Mouse (Mus musculus): ENCODE data around the gene Ahdc1. TPM values are rescaled to one million over a fixed set of nuclear protein-coding genes. Genes with fewer than 3 reads are reported as not detected.

Ahdc1 gene
- polyA plus RNA-seq, 1 experiment = 23.7 TPM

DNA sequence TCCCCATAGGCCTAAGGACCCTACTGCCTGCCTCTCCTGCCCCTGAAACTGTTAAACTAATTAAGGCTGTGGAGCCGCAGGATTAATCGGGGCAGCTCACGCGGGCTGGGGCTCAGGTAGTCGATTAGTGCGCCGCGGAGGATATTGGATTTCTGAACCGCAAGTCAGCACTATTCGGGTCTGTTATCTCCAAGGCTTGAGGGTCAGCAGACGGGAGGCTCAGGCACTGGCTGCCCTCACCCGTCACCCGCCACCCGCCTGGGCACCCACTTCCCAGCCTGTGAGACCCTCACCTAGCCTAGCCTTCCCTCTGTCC lies 40.4 kb downstream of the Ahdc1 start:
- H3K27me3 ChIP-seq (ENCODE audit: control insufficient read depth, insufficient read depth, low read length) = no peaks in the 10 kb centered on the region
- H3K4me3 ChIP-seq (ENCODE audit: low read depth, low read length) = no peak overlapping the region
- H3K27ac ChIP-seq (ENCODE audit: insufficient read depth, low read depth, low read length) = no peak overlapping the region
- peaks cover 46% of the 10 kb centered on the region for H3K4me1 ChIP-seq (ENCODE audit: control insufficient read depth, insufficient read depth, insufficient read length, low read length)
- no peak for TF ChIP-seq POLR2A (IDR thresholded peaks at IDR 0.05; ENCODE audit: low read depth, low read length)
- no peak for TF ChIP-seq CTCF (IDR thresholded peaks at IDR 0.05; ENCODE audit: extremely low read depth, insufficient read length, insufficient replicate concordance, low read depth, low read length)
- H3K36me3 ChIP-seq (ENCODE audit: control insufficient read depth, insufficient read depth, low read length) = no peaks in the 10 kb centered on the region
- 83% methylated on average over 14 of the region's 14 CpGs for WGBS

DNA sequence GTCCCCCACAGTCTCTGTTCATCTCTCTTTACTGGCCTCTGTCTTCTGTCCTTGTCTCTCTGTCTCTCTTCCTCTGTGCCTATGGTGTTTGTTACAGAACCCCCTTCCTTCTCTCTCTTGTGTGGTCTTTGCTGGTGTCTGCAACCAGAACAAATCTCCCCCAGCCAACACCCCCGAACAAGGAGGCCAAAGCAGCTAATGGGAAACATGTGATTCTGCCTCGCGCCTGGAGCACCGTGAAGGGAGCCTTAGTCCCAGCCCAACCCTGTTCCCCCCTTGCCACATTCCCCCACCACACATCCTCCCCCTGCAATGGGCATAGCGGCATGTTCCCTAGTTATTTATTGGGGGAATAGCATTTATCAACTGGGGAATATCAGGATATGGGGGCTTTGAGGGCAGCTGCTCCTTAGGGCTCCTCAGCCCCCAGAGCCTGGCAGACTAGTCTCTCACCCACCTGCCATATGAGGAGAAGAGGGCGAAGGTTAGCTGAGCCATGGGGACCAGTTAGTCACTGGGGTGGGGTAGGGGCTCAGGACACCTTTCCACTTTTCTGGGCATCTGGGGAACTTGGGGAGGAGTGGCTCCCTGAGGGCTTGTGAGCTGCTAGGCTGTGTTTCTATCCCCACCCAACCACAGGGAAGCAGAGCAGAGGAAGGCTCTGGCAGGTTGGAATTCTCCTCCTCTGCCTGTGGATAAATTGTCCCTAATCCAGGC lies 41.1 kb downstream of the Ahdc1 start:
- Histone ChIP-seq H3K27me3 (ENCODE audit: control insufficient read depth, insufficient read depth, low read length) (no peaks in the 10 kb centered on the region), H3K4me3 (ENCODE audit: low read depth, low read length) (no peak overlapping the region), H3K4me1 (ENCODE audit: control insufficient read depth, insufficient read depth, insufficient read length, low read length) (peaks cover 41% of the 10 kb centered on the region), H3K36me3 (ENCODE audit: control insufficient read depth, insufficient read depth, low read length) (no peaks in the 10 kb centered on the region), H3K27ac (ENCODE audit: insufficient read depth, low read depth, low read length) (no peak overlapping the region)
- 60% methylated on average over 6 of the region's 6 CpGs for WGBS
- TF ChIP-seq POLR2A (IDR thresholded peaks at IDR 0.05; ENCODE audit: low read depth, low read length) = no peak
- no peak for TF ChIP-seq CTCF (IDR thresholded peaks at IDR 0.05; ENCODE audit: extremely low read depth, insufficient read length, insufficient replicate concordance, low read depth, low read length)

DNA sequence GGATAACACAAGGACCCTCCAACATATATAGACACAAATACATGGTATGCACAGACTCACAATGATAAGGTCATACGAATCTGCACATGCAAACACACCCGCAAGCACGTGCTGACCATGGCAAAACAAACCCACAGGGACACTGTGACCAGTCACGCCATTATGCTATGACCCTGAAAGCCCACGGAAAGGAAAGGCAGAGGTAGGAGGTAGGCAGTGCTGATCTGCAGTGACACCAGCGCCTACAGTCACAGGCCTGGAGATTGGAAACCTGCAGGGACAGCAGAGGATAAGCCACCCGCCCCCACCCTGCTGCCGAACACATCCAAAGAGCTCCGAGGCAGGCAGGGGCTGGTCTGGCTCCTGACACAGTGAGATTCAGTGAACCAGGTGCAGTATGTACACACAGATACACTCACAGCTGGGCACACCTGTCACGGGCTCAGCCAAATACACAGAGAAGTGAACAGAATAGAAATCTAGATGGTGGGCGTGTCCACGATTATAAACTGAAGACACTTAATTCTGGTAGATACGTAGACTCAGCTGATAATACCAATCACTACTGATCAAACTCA lies 42.0 kb downstream of the Ahdc1 start:
- Histone ChIP-seq H3K4me3 (ENCODE audit: low read depth, low read length) (no peak overlapping the region), H3K36me3 (ENCODE audit: control insufficient read depth, insufficient read depth, low read length) (no peaks in the 10 kb centered on the region), H3K27me3 (ENCODE audit: control insufficient read depth, insufficient read depth, low read length) (no peaks in the 10 kb centered on the region), H3K27ac (ENCODE audit: insufficient read depth, low read depth, low read length) (no peak overlapping the region), H3K4me1 (ENCODE audit: control insufficient read depth, insufficient read depth, insufficient read length, low read length) (peaks cover 40% of the 10 kb centered on the region)
- TF ChIP-seq CTCF (IDR thresholded peaks at IDR 0.05; ENCODE audit: extremely low read depth, insufficient read length, insufficient replicate concordance, low read depth, low read length) = no peak
- no peak for TF ChIP-seq POLR2A (IDR thresholded peaks at IDR 0.05; ENCODE audit: low read depth, low read length)
- 41% methylated on average over 13 of the region's 13 CpGs for WGBS

- peaks cover 49% of the 10 kb centered on the region for H3K4me1 ChIP-seq (ENCODE audit: control insufficient read depth, insufficient read depth, insufficient read length, low read length)
- TF ChIP-seq POLR2A (IDR thresholded peaks at IDR 0.05; ENCODE audit: low read depth, low read length) (no peak), CTCF (IDR thresholded peaks at IDR 0.05; ENCODE audit: extremely low read depth, insufficient read length, insufficient replicate concordance, low read depth, low read length) (no peak)
- H3K36me3 ChIP-seq (ENCODE audit: control insufficient read depth, insufficient read depth, low read length) = no peaks in the 10 kb centered on the region
- 79% methylated on average over 6 of the region's 6 CpGs for WGBS
- 0 out of 2 replicates have a peak overlapping the region, but pooled peaks have one; percentile 96 for H3K27ac ChIP-seq (ENCODE audit: insufficient read depth, low read depth, low read length)
- no peaks in the 10 kb centered on the region for H3K27me3 ChIP-seq (ENCODE audit: control insufficient read depth, insufficient read depth, low read length)
- no peak overlapping the region for H3K4me3 ChIP-seq (ENCODE audit: low read depth, low read length)
These were observed 43.5 kb downstream of the Ahdc1 start for GRCm38 (mm10) chr4:133054530-133054929.

GRCm38 (mm10) chr4:133055163-133055951 lies 44.3 kb downstream of the Ahdc1 start:
- WGBS = 49% methylated on average over 8 of the region's 8 CpGs
- Histone ChIP-seq H3K27me3 (ENCODE audit: control insufficient read depth, insufficient read depth, low read length) (no peaks in the 10 kb centered on the region), H3K27ac (ENCODE audit: insufficient read depth, low read depth, low read length) (peak overlapping the region; percentile 96), H3K4me1 (ENCODE audit: control insufficient read depth, insufficient read depth, insufficient read length, low read length) (peaks cover 41% of the 10 kb centered on the region), H3K36me3 (ENCODE audit: control insufficient read depth, insufficient read depth, low read length) (no peaks in the 10 kb centered on the region), H3K4me3 (ENCODE audit: low read depth, low read length) (no peak overlapping the region)
- TF ChIP-seq POLR2A (IDR thresholded peaks at IDR 0.05; ENCODE audit: low read depth, low read length) (no peak), CTCF (IDR thresholded peaks at IDR 0.05; ENCODE audit: extremely low read depth, insufficient read length, insufficient replicate concordance, low read depth, low read length) (no peak)

GRCm38 (mm10) chr4:133056069-133056890 lies 45.2 kb downstream of the Ahdc1 start:
- peaks cover 37% of the 10 kb centered on the region for H3K4me1 ChIP-seq (ENCODE audit: control insufficient read depth, insufficient read depth, insufficient read length, low read length)
- TF ChIP-seq POLR2A (IDR thresholded peaks at IDR 0.05; ENCODE audit: low read depth, low read length) (peak; percentile 59; the same call in 1 of the 2 replicates), CTCF (IDR thresholded peaks at IDR 0.05; ENCODE audit: extremely low read depth, insufficient read length, insufficient replicate concordance, low read depth, low read length) (peak; percentile 81)
- H3K27me3 ChIP-seq (ENCODE audit: control insufficient read depth, insufficient read depth, low read length) = no peaks in the 10 kb centered on the region
- WGBS = 2% methylated on average over 15 of the region's 15 CpGs
- peaks cover 8% of the 10 kb centered on the region; the same call in 1 of the 2 replicates for H3K36me3 ChIP-seq (ENCODE audit: control insufficient read depth, insufficient read depth, low read length)
- peak overlapping the region; percentile 96 for H3K27ac ChIP-seq (ENCODE audit: insufficient read depth, low read depth, low read length)
- peak overlapping the region; percentile 43 for H3K4me3 ChIP-seq (ENCODE audit: low read depth, low read length)
